Mouse (Mus musculus) lung, embryonic 16.5 days (tissue): ENCODE results near the gene Krt222. TPM values are rescaled to one million over a fixed set of nuclear protein-coding genes. Genes with fewer than 3 reads are reported as not detected.

Experiments used
- ATAC-seq: fragments of 200-750 bp; cut with Nextera tagmentation; 2 replicates; pipeline ENCODE4 v1.8.0; 2017; ENCODE audit warnings: low read depth, mild to moderate bottlenecking, moderate library complexity
- H3K27ac ChIP-seq: fragments of 300-500 bp; sonication (generic); 2 replicates; pipeline ENCODE4 v1.5.1; 2014; ENCODE audit warnings: mild to moderate bottlenecking, control low read depth, low read length
- H3K27me3 ChIP-seq: fragments of 300-500 bp; sonication (generic); 2 replicates; pipeline ENCODE4 v1.6.1; 2014; ENCODE audit warnings: low read depth, low read length, mixed read lengths; ENCODE audit not compliant: control insufficient read depth, insufficient read depth
- H3K36me3 ChIP-seq: fragments of 300-500 bp; sonication (generic); 2 replicates; pipeline ENCODE4 v1.6.1; 2014; ENCODE audit warnings: low read length; ENCODE audit not compliant: control insufficient read depth, insufficient read depth
- H3K4me1 ChIP-seq: fragments of 300-500 bp; sonication (generic); replicated peaks from 2 replicates; pipeline ENCODE4 v1.6.1; 2014; ENCODE audit warnings: low read length, mixed read lengths; ENCODE audit not compliant: control insufficient read depth, insufficient read depth
- H3K4me2 ChIP-seq: fragments of 300-500 bp; sonication (generic); 2 replicates; pipeline ENCODE4 v1.6.1; 2014; ENCODE audit warnings: low read depth, low read length, control low read depth
- H3K4me3 ChIP-seq: fragments of 300-500 bp; sonication (generic); 2 replicates; pipeline ENCODE4 v1.5.1; 2014; ENCODE audit warnings: mild to moderate bottlenecking, low read length, control low read depth
- H3K9ac ChIP-seq: fragments of 300-500 bp; sonication (generic); 2 replicates; pipeline ENCODE4 v1.6.1; 2014; ENCODE audit warnings: low read length, control low read depth
- H3K9me3 ChIP-seq: fragments of 300-500 bp; sonication (generic); 2 replicates; pipeline ENCODE4 v1.6.1; 2016; ENCODE audit warnings: low read length; ENCODE audit not compliant: control insufficient read depth
- WGBS: fragments of 180-500 bp; shearing (Covaris S2); extraction: QIAGEN DNeasy Blood & Tissue Kit; methylation state at CpG from one replicate; pipeline ENCODE4 v1.1.7; 2014; 5-methylcytosine and 5-hydroxymethylcytosine counted together
- polyA plus RNA-seq: library from polyadenylated mRNA; unstranded; fragments of >200 nt; fragmentation: Nextera tagmentation; extraction: Ambion mirVana; gene quantifications from 2 replicates; pipeline ENCODE4 v1.2.1, GENCODE M21; 2015

The Krt222 gene
- polyA plus RNA-seq, 1 experiment from 2014 or later: 0.29 TPM

- H3K36me3 ChIP-seq: no peaks in the 10 kb centered on the region
- H3K9me3 ChIP-seq: no peaks in the 10 kb centered on the region
- H3K27ac ChIP-seq: no peak overlapping the region
- H3K4me2 ChIP-seq: no peak overlapping the region
- 79% methylated on average over 4 of the region's 4 CpGs for WGBS
- no peaks in the 10 kb centered on the region for H3K27me3 ChIP-seq
- no peak for ATAC-seq
- H3K4me3 ChIP-seq: no peak overlapping the region
- H3K4me1 ChIP-seq: no peaks in the 10 kb centered on the region
- H3K9ac ChIP-seq: no peak overlapping the region
These were observed 28.8 kb upstream of the Krt222 start for GRCm38 (mm10) chr11:99272721-99273120.

DNA sequence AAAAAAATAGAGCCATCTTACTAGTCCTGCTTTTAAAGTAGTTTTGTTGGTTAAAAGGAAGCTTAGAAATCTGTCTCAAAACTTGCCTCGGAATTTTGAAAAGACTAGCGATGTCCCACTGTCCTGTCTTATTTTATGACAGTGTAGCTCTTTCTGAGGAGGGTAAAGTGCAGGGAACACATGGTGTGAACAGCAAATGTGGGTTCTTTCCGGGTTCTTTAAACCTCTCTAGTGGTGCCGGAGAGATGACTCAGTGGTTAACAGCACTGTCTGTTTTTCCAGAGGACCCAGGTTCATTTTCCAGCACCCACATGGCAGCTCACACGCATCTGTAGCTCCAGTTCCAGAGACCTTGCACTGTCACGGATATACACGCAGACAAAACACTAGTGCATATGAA lies 25.3 kb upstream of the Krt222 start:
- Histone ChIP-seq H3K9ac (no peak overlapping the region), H3K4me2 (no peak overlapping the region), H3K27me3 (no peaks in the 10 kb centered on the region), H3K36me3 (no peaks in the 10 kb centered on the region), H3K4me1 (no peaks in the 10 kb centered on the region), H3K9me3 (no peaks in the 10 kb centered on the region), H3K4me3 (no peak overlapping the region), H3K27ac (no peak overlapping the region)
- 69% methylated on average over 7 of the region's 7 CpGs for WGBS
- ATAC-seq: no peak

DNA sequence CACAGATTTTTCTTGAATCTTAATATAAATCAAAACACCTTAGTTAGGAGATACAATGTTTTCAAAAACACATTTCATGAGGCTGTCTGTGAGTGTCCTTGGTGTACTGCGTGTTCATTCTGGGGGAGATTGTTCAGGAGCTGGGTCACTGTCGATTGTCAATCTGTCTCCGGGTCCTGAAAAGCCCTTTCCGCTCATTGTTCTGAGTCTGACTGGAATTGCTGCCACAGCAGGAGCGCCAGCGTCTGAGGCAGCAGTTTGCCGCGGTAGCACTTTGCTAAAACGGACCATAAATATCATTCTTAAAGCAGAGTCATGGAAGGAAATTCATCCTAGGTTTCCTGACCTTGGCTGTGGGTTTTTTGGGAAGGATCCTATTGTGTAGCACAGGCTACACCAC lies 21.9 kb upstream of the Krt222 start:
- Histone ChIP-seq H3K4me1 (no peaks in the 10 kb centered on the region), H3K9me3 (no peaks in the 10 kb centered on the region), H3K27ac (no peak overlapping the region), H3K27me3 (no peaks in the 10 kb centered on the region), H3K36me3 (no peaks in the 10 kb centered on the region), H3K4me3 (no peak overlapping the region), H3K9ac (no peak overlapping the region), H3K4me2 (no peak overlapping the region)
- ATAC-seq: no peak; the same call in 1 of the 2 replicates
- 49% methylated on average over 9 of the region's 9 CpGs for WGBS

- Histone ChIP-seq H3K4me2 (no peak overlapping the region), H3K9ac (no peak overlapping the region), H3K27me3 (no peaks in the 10 kb centered on the region), H3K4me3 (no peak overlapping the region), H3K36me3 (no peaks in the 10 kb centered on the region), H3K4me1 (no peaks in the 10 kb centered on the region), H3K9me3 (no peaks in the 10 kb centered on the region), H3K27ac (no peak overlapping the region)
- no peak for ATAC-seq
- WGBS: 60% methylated on average over 9 of the region's 9 CpGs
These were observed 21.3 kb upstream of the Krt222 start for GRCm38 (mm10) chr11:99265220-99265619.

DNA sequence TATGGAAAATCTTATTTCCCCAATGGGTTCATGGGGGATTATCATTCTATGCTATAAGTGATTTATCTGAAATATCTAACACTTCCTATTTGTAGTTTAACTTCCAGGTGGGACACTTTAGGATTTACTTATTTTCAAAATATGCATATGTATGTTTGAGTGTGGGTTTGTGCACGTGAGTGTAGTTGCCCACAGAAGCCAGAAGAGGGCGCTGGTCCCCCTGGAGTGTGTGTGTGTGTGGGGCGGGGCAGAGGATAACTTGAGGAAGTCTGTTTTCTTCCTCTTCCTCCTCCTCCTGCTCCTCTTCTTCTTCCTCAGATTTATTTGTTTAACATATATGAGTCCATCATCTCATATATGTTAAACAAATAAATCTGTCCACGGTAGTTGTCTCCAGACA lies 12.3 kb upstream of the Krt222 start:
- H3K9ac ChIP-seq: no peak overlapping the region
- no peak overlapping the region for H3K4me2 ChIP-seq
- no peaks in the 10 kb centered on the region for H3K4me1 ChIP-seq
- 67% methylated on average over 4 of the region's 4 CpGs for WGBS
- H3K27ac ChIP-seq: no peak overlapping the region
- H3K27me3 ChIP-seq: no peaks in the 10 kb centered on the region
- H3K9me3 ChIP-seq: no peaks in the 10 kb centered on the region
- H3K36me3 ChIP-seq: no peaks in the 10 kb centered on the region
- no peak for ATAC-seq
- no peak overlapping the region for H3K4me3 ChIP-seq

DNA sequence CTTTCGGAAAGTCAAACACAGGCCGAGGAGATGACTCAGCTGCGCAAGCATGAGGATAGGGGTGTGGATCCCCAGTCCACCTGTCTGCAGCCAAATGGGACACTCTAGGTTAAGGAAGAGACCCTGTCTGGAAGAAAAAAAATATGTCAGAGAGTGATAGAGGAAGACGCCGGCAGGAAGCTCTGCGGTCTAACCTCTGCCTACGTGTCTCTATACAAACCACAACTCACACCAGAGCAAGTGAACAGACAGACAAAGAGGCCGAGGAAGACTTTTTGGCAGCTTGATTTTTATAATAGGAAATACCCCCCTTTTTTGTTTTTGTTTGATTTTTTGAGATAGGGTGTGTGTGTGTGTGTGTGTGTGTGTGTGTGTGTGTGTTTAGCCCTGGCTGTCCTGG lies 11.4 kb upstream of the Krt222 start:
- Histone ChIP-seq H3K4me2 (no peak overlapping the region), H3K9ac (no peak overlapping the region), H3K9me3 (no peaks in the 10 kb centered on the region), H3K36me3 (no peaks in the 10 kb centered on the region), H3K4me1 (no peaks in the 10 kb centered on the region), H3K4me3 (no peak overlapping the region), H3K27ac (no peak overlapping the region), H3K27me3 (no peaks in the 10 kb centered on the region)
- WGBS: 83% methylated on average over 8 of the region's 8 CpGs
- no peak for ATAC-seq

- Histone ChIP-seq H3K4me3 (no peak overlapping the region), H3K9me3 (no peaks in the 10 kb centered on the region), H3K4me2 (no peak overlapping the region), H3K4me1 (no peaks in the 10 kb centered on the region), H3K9ac (no peak overlapping the region), H3K27me3 (no peaks in the 10 kb centered on the region), H3K36me3 (no peaks in the 10 kb centered on the region), H3K27ac (no peak overlapping the region)
- WGBS: 58% methylated on average over 2 of the region's 2 CpGs
- no peak for ATAC-seq
These were observed 10.0 kb upstream of the Krt222 start for GRCm38 (mm10) chr11:99253893-99254292.

- Histone ChIP-seq H3K27me3 (no peaks in the 10 kb centered on the region), H3K9me3 (no peaks in the 10 kb centered on the region), H3K36me3 (no peaks in the 10 kb centered on the region), H3K9ac (no peak overlapping the region), H3K27ac (no peak overlapping the region), H3K4me1 (no peaks in the 10 kb centered on the region), H3K4me3 (no peak overlapping the region), H3K4me2 (no peak overlapping the region)
- WGBS: 73% methylated on average over 8 of the region's 8 CpGs
- no peak for ATAC-seq
These were observed 8.8 kb upstream of the Krt222 start for GRCm38 (mm10) chr11:99252671-99253070.

DNA sequence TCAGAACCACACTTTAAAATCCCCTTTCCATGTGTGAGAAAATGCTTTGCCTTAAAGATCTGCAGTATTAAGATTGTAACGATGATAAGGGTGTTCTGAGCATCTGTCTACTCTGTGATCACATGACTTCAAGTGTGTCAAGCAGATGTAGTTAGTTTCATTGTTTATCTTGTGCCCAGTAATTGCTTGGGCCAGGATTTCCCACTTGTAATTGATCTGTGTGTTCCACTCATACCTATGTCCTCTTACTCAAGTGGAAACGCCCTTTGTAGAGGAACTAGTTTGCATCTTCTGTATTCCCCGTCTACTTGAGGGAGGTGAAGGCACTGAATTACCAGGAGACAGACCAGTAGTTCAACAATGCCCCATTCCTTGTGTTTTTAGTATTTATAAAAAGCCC lies 6.8 kb upstream of the Krt222 start:
- Histone ChIP-seq H3K36me3 (no peaks in the 10 kb centered on the region), H3K27ac (no peak overlapping the region), H3K4me2 (no peak overlapping the region), H3K27me3 (no peaks in the 10 kb centered on the region), H3K9me3 (no peaks in the 10 kb centered on the region), H3K4me1 (no peaks in the 10 kb centered on the region), H3K9ac (no peak overlapping the region), H3K4me3 (no peak overlapping the region)
- WGBS: 48% methylated on average over 3 of the region's 3 CpGs
- ATAC-seq: no peak

- Histone ChIP-seq H3K4me3 (no peak overlapping the region), H3K27me3 (no peaks in the 10 kb centered on the region), H3K4me1 (no peaks in the 10 kb centered on the region), H3K36me3 (no peaks in the 10 kb centered on the region), H3K27ac (no peak overlapping the region), H3K9ac (no peak overlapping the region), H3K4me2 (no peak overlapping the region), H3K9me3 (no peaks in the 10 kb centered on the region)
- no peak for ATAC-seq
- WGBS: 35% methylated on average over 5 of the region's 5 CpGs
These were observed 6.4 kb upstream of the Krt222 start for GRCm38 (mm10) chr11:99250241-99250640.
